Mouse (Mus musculus): ENCODE results near the gene Sfxn2.

Sfxn2 gene

GRCm38 (mm10) chr19:46629807-46630206, 56.6 kb downstream of the Sfxn2 start:
- DNase-seq (ENCODE audit: low spot score in 2 of 2), result no peak

GRCm38 (mm10) chr19:46631637-46632036, 58.5 kb downstream of the Sfxn2 start:
- no peak for DNase-seq (ENCODE audit: low spot score in 2 of 2)

- no peak for DNase-seq (ENCODE audit: low spot score in 2 of 2)
These were observed 62.6 kb downstream of the Sfxn2 start for GRCm38 (mm10) chr19:46635766-46636165.

- no peak for DNase-seq (ENCODE audit: low spot score in 2 of 2)
These were observed 64.4 kb downstream of the Sfxn2 start for GRCm38 (mm10) chr19:46637598-46637997.

- no peak for DNase-seq (ENCODE audit: low spot score in 2 of 2)
These were observed 65.9 kb downstream of the Sfxn2 start for GRCm38 (mm10) chr19:46639053-46639452.

GRCm38 (mm10) chr19:46639496-46639895, 66.3 kb downstream of the Sfxn2 start:
- no peak for DNase-seq (ENCODE audit: low spot score in 2 of 2)

GRCm38 (mm10) chr19:46640780-46641179, 67.6 kb downstream of the Sfxn2 start:
- DNase-seq (ENCODE audit: low spot score in 2 of 2), result no peak

- no peak for DNase-seq (ENCODE audit: low spot score in 2 of 2)
These were observed 68.4 kb downstream of the Sfxn2 start for GRCm38 (mm10) chr19:46641420-46642085.

- no peak for DNase-seq (ENCODE audit: low spot score in 2 of 2)
These were observed 69.1 kb downstream of the Sfxn2 start for GRCm38 (mm10) chr19:46642136-46642753.

GRCm38 (mm10) chr19:46643236-46643635, 70.1 kb downstream of the Sfxn2 start:
- DNase-seq (ENCODE audit: low spot score in 2 of 2), result no peak

- no peak for DNase-seq (ENCODE audit: low spot score in 2 of 2)
These were observed 71.2 kb downstream of the Sfxn2 start for GRCm38 (mm10) chr19:46644343-46644792.

- no peak for DNase-seq (ENCODE audit: low spot score in 2 of 2)
These were observed 71.8 kb downstream of the Sfxn2 start for GRCm38 (mm10) chr19:46644793-46645602.

GRCm38 (mm10) chr19:46646041-46646481, 72.9 kb downstream of the Sfxn2 start:
- no peak for DNase-seq (ENCODE audit: low spot score in 2 of 2)

- no peak for DNase-seq (ENCODE audit: low spot score in 2 of 2)
These were observed 74.1 kb downstream of the Sfxn2 start for GRCm38 (mm10) chr19:46647254-46647653.
